Mouse (Mus musculus): ENCODE measurements around the gene Tiam1. TPM values are rescaled to one million over a fixed set of nuclear protein-coding genes. Genes with fewer than 3 reads are reported as not detected.

Tiam1 gene
- polyA plus RNA-seq, 1 experiment from 2014 or later, result 18.8 TPM

- Histone ChIP-seq H3K27me3 (ENCODE audit: control insufficient read depth, insufficient read depth, low read length) (no peaks in the 10 kb centered on the region), H3K9me3 (ENCODE audit: control insufficient read depth, low read length) (no peaks in the 10 kb centered on the region), H3K27ac (replicated peaks) (no peak overlapping the region), H3K4me2 (replicated peaks; ENCODE audit: low read depth) (no peak overlapping the region), H3K4me1 (replicated peaks; ENCODE audit: control insufficient read depth, insufficient read depth) (no peaks in the 10 kb centered on the region), H3K9ac (ENCODE audit: low read length) (no peak overlapping the region), H3K36me3 (ENCODE audit: control insufficient read depth, insufficient read depth, low read length) (no peaks in the 10 kb centered on the region), H3K4me3 (ENCODE audit: low read depth, low read length) (no peak overlapping the region)
- DNase-seq (ENCODE audit: low spot score), result no peak
- ATAC-seq (ENCODE audit: low FRiP score, low TSS enrichment), result no peak
- TF ChIP-seq CTCF (IDR thresholded peaks at IDR 0.05; ENCODE audit: low read depth) (no peak), EP300 (optimal IDR thresholded peaks at IDR 0.05) (no peak)
- 55% methylated on average over 7 of the region's 7 CpGs for WGBS
Observed at GRCm38 (mm10) chr16:90102596-90102995, 41.0 kb downstream of the Tiam1 start.

- peak overlapping the region; percentile 58; the same call in 1 of the 2 replicates for H3K27ac ChIP-seq (replicated peaks)
- TF ChIP-seq CTCF (IDR thresholded peaks at IDR 0.05; ENCODE audit: low read depth), result no peak
- TF ChIP-seq EP300 (optimal IDR thresholded peaks at IDR 0.05), result no peak
Observed at GRCm38 (mm10) chr16:90098191-90098605, 45.4 kb downstream of the Tiam1 start.

GRCm38 (mm10) chr16:90097769-90098168 lies 45.8 kb downstream of the Tiam1 start:
- DNase-seq (ENCODE audit: low spot score), result no peak
- Histone ChIP-seq H3K36me3 (ENCODE audit: control insufficient read depth, insufficient read depth, low read length) (no peaks in the 10 kb centered on the region), H3K4me3 (ENCODE audit: low read depth, low read length) (no peak overlapping the region), H3K27ac (replicated peaks) (no peak overlapping the region), H3K27me3 (ENCODE audit: control insufficient read depth, insufficient read depth, low read length) (no peaks in the 10 kb centered on the region), H3K4me2 (replicated peaks; ENCODE audit: low read depth) (no peak overlapping the region), H3K9me3 (ENCODE audit: control insufficient read depth, low read length) (no peaks in the 10 kb centered on the region), H3K4me1 (replicated peaks; ENCODE audit: control insufficient read depth, insufficient read depth) (no peaks in the 10 kb centered on the region), H3K9ac (ENCODE audit: low read length) (no peak overlapping the region)
- 89% methylated on average over 3 of the region's 3 CpGs for WGBS
- peak; percentile 41; the same call in 1 of the 2 replicates for ATAC-seq (ENCODE audit: low FRiP score, low TSS enrichment)
- TF ChIP-seq CTCF (IDR thresholded peaks at IDR 0.05; ENCODE audit: low read depth) (no peak), EP300 (optimal IDR thresholded peaks at IDR 0.05) (no peak)

More at GRCm38 (mm10) chr16:90098191-90098605, 45.4 kb downstream of the Tiam1 start:
- Histone ChIP-seq H3K4me3 (ENCODE audit: low read depth, low read length) (no peak overlapping the region), H3K36me3 (ENCODE audit: control insufficient read depth, insufficient read depth, low read length) (no peaks in the 10 kb centered on the region), H3K9ac (ENCODE audit: low read length) (no peak overlapping the region), H3K27me3 (ENCODE audit: control insufficient read depth, insufficient read depth, low read length) (no peaks in the 10 kb centered on the region), H3K9me3 (ENCODE audit: control insufficient read depth, low read length) (no peaks in the 10 kb centered on the region), H3K4me1 (replicated peaks; ENCODE audit: control insufficient read depth, insufficient read depth) (no peaks in the 10 kb centered on the region), H3K4me2 (replicated peaks; ENCODE audit: low read depth) (no peak overlapping the region)
- ATAC-seq (ENCODE audit: low FRiP score, low TSS enrichment) (peak; percentile 78), DNase-seq (ENCODE audit: low spot score) (peak; percentile 26)
- WGBS, result 61% methylated on average over 11 of the region's 11 CpGs

- Histone ChIP-seq H3K4me3 (ENCODE audit: low read depth, low read length) (no peak overlapping the region), H3K27me3 (ENCODE audit: control insufficient read depth, insufficient read depth, low read length) (no peaks in the 10 kb centered on the region), H3K9me3 (ENCODE audit: control insufficient read depth, low read length) (no peaks in the 10 kb centered on the region), H3K27ac (replicated peaks) (no peak overlapping the region), H3K4me1 (replicated peaks; ENCODE audit: control insufficient read depth, insufficient read depth) (no peaks in the 10 kb centered on the region), H3K9ac (ENCODE audit: low read length) (no peak overlapping the region), H3K36me3 (ENCODE audit: control insufficient read depth, insufficient read depth, low read length) (no peaks in the 10 kb centered on the region), H3K4me2 (replicated peaks; ENCODE audit: low read depth) (no peak overlapping the region)
- TF ChIP-seq CTCF (IDR thresholded peaks at IDR 0.05; ENCODE audit: low read depth) (no peak), EP300 (optimal IDR thresholded peaks at IDR 0.05) (no peak)
- no peak for DNase-seq (ENCODE audit: low spot score)
- WGBS, result 57% methylated on average over 5 of the region's 5 CpGs
- no peak for ATAC-seq (ENCODE audit: low FRiP score, low TSS enrichment)
Observed at GRCm38 (mm10) chr16:90096011-90096410, 47.6 kb downstream of the Tiam1 start.

GRCm38 (mm10) chr16:90093015-90093414 lies 50.6 kb downstream of the Tiam1 start:
- no peak for TF ChIP-seq EP300 (optimal IDR thresholded peaks at IDR 0.05)
- no peak for TF ChIP-seq CTCF (IDR thresholded peaks at IDR 0.05; ENCODE audit: low read depth)
- Histone ChIP-seq H3K27ac (replicated peaks) (no peak overlapping the region), H3K27me3 (ENCODE audit: control insufficient read depth, insufficient read depth, low read length) (no peaks in the 10 kb centered on the region), H3K4me3 (ENCODE audit: low read depth, low read length) (no peak overlapping the region), H3K4me2 (replicated peaks; ENCODE audit: low read depth) (no peak overlapping the region), H3K4me1 (replicated peaks; ENCODE audit: control insufficient read depth, insufficient read depth) (no peaks in the 10 kb centered on the region), H3K36me3 (ENCODE audit: control insufficient read depth, insufficient read depth, low read length) (no peaks in the 10 kb centered on the region), H3K9me3 (ENCODE audit: control insufficient read depth, low read length) (no peaks in the 10 kb centered on the region), H3K9ac (ENCODE audit: low read length) (no peak overlapping the region)
- no peak for DNase-seq (ENCODE audit: low spot score)
- WGBS, result 58% methylated on average over 9 of the region's 9 CpGs
- ATAC-seq (ENCODE audit: low FRiP score, low TSS enrichment), result no peak

GRCm38 (mm10) chr16:90091906-90092305 lies 51.7 kb downstream of the Tiam1 start:
- TF ChIP-seq EP300 (optimal IDR thresholded peaks at IDR 0.05) (no peak), CTCF (IDR thresholded peaks at IDR 0.05; ENCODE audit: low read depth) (no peak)
- DNase-seq (ENCODE audit: low spot score), result no peak
- H3K9me3 ChIP-seq (ENCODE audit: control insufficient read depth, low read length), result no peaks in the 10 kb centered on the region
- H3K4me2 ChIP-seq (replicated peaks; ENCODE audit: low read depth), result no peak overlapping the region
- H3K4me3 ChIP-seq (ENCODE audit: low read depth, low read length), result no peak overlapping the region
- no peaks in the 10 kb centered on the region for H3K36me3 ChIP-seq (ENCODE audit: control insufficient read depth, insufficient read depth, low read length)
- no peak overlapping the region for H3K27ac ChIP-seq (replicated peaks)
- no peak overlapping the region for H3K9ac ChIP-seq (ENCODE audit: low read length)
- no peak for ATAC-seq (ENCODE audit: low FRiP score, low TSS enrichment)
- no peaks in the 10 kb centered on the region for H3K4me1 ChIP-seq (replicated peaks; ENCODE audit: control insufficient read depth, insufficient read depth)
- 70% methylated on average over 1 of the region's 1 CpGs for WGBS
- no peaks in the 10 kb centered on the region for H3K27me3 ChIP-seq (ENCODE audit: control insufficient read depth, insufficient read depth, low read length)

Measured in stomach, postnatal 0 days (tissue).